Mouse (Mus musculus) cortical plate, adult 2 months (tissue): ENCODE data around the gene Hectd1. TPM values are rescaled to one million over a fixed set of nuclear protein-coding genes. Genes with fewer than 3 reads are reported as not detected.

Source experiments
- H3K27ac ChIP-seq: fragments of 200-500 bp; 2 replicates; pipeline ENCODE4 v1.5.1; 2012; ENCODE audit warnings: low read length, control low read depth, inconsistent platforms; ENCODE audit not compliant: insufficient read depth
- H3K4me1 ChIP-seq: fragments of 200-500 bp; 2 replicates; pipeline ENCODE4 v1.6.1; 2011; ENCODE audit warnings: low read length; ENCODE audit not compliant: control insufficient read depth, insufficient read depth
- H3K4me3 ChIP-seq: fragments of 200-500 bp; 2 replicates; pipeline ENCODE4 v1.5.1; 2011; ENCODE audit warnings: mild to moderate bottlenecking, low read length, control low read depth; ENCODE audit not compliant: insufficient read depth
- CTCF ChIP-seq: fragments of 200-500 bp; IDR thresholded peaks from 2 replicates; pipeline ENCODE4 v1.5.1; 2011; ENCODE audit warnings: mild to moderate bottlenecking, control low read depth, low read length; ENCODE audit not compliant: insufficient read depth; ENCODE audit errors: extremely low read depth
- POLR2A ChIP-seq: fragments of 200-500 bp; IDR thresholded peaks from 2 replicates; pipeline ENCODE4 v1.6.1; 2011; ENCODE audit warnings: mild to moderate bottlenecking, low read length, control low read depth; ENCODE audit not compliant: insufficient read depth; ENCODE audit errors: extremely low read depth
- polyA plus RNA-seq: library from polyadenylated mRNA; depleted of rRNA; stranded (reverse); fragments of >200 nt; gene quantifications from 2 replicates; pipeline ENCODE4 v1.2.3, GENCODE M21; 2012

The Hectd1 gene
- polyA plus RNA-seq, 1 experiment: 33.0 TPM

GRCm38 (mm10) chr12:51709741-51710140, 119.6 kb downstream of the Hectd1 start:
- TF ChIP-seq CTCF: no peak
- TF ChIP-seq POLR2A: no peak
- H3K4me3 ChIP-seq: no peak overlapping the region

DNA sequence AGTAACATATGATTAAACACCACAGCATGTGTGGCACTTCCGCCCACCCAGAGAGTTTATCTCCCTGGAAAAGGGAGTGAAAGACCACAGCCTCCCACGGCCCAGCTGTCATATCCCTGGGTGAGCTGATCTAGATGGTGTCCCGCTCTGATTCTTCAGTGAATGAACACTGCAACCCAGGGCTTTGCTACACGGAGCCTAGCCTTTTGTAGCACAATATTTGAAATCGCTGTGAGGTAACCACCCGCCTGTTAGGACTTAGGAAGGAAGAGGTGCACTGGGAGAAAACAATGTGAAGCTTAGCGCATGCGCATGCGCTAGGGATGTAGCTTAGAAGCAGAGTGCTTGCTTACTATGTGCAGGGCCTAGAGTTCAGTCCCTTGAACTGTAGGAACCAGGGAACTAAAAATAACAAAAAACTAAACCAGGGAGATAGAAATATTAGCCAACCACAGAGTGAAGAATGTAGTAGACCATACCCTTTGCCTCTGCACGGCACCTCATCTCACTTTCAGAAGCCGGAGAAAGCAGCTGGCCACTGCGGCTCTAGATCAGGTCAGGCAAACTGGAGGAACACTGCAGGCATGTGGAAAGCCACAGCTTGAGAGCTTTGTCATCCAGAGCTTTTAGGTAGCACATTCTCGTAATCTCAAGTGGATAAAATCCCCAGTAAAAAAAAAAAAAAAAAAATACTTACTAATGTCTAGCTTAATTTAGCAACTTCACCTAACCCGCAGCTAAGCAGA, 120.2 kb downstream of the Hectd1 start:
- TF ChIP-seq CTCF (no peak), POLR2A (no peak)
- Histone ChIP-seq H3K4me3 (no peak overlapping the region), H3K27ac (no peak overlapping the region), H3K4me1 (peaks cover 7% of the 10 kb centered on the region)

More at GRCm38 (mm10) chr12:51709741-51710140, 119.6 kb downstream of the Hectd1 start:
- Histone ChIP-seq H3K4me1 (peaks cover 7% of the 10 kb centered on the region), H3K27ac (no peak overlapping the region)

- Histone ChIP-seq H3K27ac (no peak overlapping the region), H3K4me3 (no peak overlapping the region), H3K4me1 (peaks cover 7% of the 10 kb centered on the region)
- TF ChIP-seq POLR2A: no peak
- no peak for TF ChIP-seq CTCF
These were observed 122.6 kb downstream of the Hectd1 start for GRCm38 (mm10) chr12:51706673-51707235.

DNA sequence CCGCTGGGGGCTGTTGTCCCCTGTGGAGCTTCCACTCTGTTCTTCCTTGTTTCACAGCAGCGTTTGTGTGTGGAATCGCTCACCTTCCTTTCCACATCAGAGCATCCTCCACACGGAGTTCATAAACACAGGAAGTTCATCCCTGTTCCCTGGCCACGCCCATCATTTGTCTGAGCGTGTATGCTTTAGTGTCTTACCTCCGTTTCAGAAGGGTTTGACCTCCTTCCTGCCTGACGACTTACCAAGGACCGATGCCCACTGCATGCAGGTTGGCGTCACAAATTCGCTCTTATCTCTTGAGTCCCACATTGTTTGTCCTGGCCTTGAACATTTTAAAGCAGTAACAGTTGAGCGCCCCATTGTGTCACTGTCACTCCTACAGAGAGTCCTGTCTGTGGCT, 123.6 kb downstream of the Hectd1 start:
- H3K4me3 ChIP-seq: no peak overlapping the region
- H3K27ac ChIP-seq: no peak overlapping the region
- TF ChIP-seq POLR2A (no peak), CTCF (no peak)
- H3K4me1 ChIP-seq: peaks cover 7% of the 10 kb centered on the region

DNA sequence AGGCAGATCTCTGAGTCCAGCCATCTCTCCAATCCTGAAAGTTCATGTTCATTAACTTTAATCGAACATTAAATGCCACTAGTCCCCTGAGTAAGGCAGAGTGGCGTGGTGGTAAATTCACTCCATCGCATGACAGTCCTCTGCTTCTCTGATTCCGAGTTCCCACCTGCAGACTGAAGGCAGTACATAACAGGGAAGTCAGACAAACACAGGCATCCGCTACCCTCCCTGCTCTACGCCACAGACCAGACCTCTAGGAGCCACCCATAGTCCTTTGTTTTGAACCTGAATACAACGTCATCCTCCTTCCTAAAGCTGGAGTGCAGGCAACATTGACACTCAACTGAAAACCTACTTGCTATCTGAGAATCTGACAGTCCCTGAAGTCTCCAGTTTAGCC, 124.8 kb downstream of the Hectd1 start:
- H3K27ac ChIP-seq: no peak overlapping the region
- TF ChIP-seq CTCF: no peak
- TF ChIP-seq POLR2A: no peak
- no peak overlapping the region for H3K4me3 ChIP-seq
- H3K4me1 ChIP-seq: peaks cover 4% of the 10 kb centered on the region

DNA sequence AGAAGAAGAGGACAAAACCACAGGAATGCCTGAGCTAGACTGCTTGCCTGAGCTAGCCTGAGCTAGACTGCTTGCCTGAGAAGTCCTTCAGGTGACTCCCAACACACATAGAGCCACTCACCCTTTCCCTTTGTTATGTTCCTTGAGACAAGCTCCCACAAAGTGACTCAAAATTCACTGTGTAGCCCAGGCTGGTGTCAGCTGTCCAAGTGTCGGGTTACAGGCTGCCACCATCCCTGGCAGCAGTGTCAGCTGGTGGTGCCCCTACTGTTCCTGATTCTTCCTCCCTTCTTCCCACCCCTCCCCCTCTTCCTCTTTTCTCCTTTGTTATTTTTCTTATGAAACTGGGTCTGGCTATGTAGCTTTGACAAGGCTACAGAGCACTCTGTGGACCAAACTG, 125.5 kb downstream of the Hectd1 start:
- TF ChIP-seq CTCF (no peak), POLR2A (no peak)
- Histone ChIP-seq H3K27ac (no peak overlapping the region), H3K4me1 (peaks cover 1% of the 10 kb centered on the region; the same call in 1 of the 2 replicates), H3K4me3 (no peak overlapping the region)

DNA sequence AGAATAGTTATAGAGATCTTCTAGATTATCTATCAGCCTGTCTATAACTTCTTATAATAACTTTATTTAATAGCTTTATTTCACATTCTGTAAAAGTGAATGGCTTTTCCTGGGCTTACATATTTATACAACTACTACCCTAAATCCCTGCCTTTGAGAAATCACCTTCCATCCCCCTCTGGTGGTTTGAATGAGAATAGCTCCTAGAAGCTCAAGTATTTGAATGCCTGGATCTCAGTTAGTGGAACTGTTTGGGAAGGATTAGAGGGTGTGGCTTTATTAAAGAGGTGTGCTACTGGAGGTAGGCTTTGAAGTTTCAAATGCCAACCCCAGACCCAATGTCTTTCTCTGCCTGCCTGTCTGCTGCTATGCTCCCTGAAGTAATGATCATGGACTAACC, 127.6 kb downstream of the Hectd1 start:
- H3K4me3 ChIP-seq: no peak overlapping the region
- no peak overlapping the region for H3K27ac ChIP-seq
- no peak for TF ChIP-seq POLR2A
- TF ChIP-seq CTCF: no peak
- peaks cover 1% of the 10 kb centered on the region; the same call in 1 of the 2 replicates for H3K4me1 ChIP-seq

DNA sequence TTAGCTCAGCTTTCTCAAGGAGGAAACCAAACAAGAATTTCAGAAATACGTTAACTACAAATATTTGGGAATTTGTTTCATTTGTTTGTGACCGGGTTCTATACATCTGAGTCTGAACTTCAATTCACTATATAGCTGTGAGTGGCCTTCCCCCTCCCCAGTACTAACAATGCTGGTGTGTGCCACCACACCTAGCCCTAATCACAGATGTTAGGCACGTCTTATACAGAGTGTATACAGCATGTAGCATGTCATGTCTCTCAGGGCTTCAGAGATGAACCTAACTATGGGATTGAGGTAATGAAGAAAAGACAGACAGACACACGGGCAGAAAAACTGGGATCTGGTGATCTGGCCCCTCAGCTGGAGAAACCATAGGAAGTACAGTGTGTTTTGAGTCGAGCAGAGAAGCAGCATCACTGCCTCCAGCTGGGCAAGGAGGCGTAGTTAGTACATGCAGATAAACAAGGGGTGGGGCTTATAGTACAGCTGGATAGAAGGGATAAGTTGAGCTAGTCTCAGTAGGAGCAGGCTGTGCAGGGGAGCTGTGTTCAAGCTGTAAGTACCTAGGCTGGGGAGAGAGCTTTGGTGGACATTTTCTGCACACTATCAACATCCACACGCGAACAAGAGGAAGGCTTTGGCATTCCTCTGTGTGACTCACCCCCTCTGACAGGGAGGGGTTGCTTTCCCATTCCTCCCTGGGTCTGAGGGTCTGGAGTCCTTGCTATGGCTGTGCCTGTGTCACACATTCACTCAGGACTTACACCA, 129.5 kb downstream of the Hectd1 start:
- Histone ChIP-seq H3K4me1 (peaks cover 1% of the 10 kb centered on the region; the same call in 1 of the 2 replicates), H3K27ac (no peak overlapping the region), H3K4me3 (no peak overlapping the region)
- no peak for TF ChIP-seq CTCF
- TF ChIP-seq POLR2A: no peak

- no peak for TF ChIP-seq CTCF
- no peak for TF ChIP-seq POLR2A
- Histone ChIP-seq H3K4me1 (peaks cover 1% of the 10 kb centered on the region; the same call in 1 of the 2 replicates), H3K4me3 (no peak overlapping the region), H3K27ac (no peak overlapping the region)
These were observed 133.2 kb downstream of the Hectd1 start for GRCm38 (mm10) chr12:51696157-51696556.
